Mouse (Mus musculus): ENCODE data around the gene BC048679. TPM values are rescaled to one million over a fixed set of nuclear protein-coding genes. Genes with fewer than 3 reads are reported as not detected.

BC048679 gene
- polyA plus RNA-seq, 1 experiment, result not detected

DNA sequence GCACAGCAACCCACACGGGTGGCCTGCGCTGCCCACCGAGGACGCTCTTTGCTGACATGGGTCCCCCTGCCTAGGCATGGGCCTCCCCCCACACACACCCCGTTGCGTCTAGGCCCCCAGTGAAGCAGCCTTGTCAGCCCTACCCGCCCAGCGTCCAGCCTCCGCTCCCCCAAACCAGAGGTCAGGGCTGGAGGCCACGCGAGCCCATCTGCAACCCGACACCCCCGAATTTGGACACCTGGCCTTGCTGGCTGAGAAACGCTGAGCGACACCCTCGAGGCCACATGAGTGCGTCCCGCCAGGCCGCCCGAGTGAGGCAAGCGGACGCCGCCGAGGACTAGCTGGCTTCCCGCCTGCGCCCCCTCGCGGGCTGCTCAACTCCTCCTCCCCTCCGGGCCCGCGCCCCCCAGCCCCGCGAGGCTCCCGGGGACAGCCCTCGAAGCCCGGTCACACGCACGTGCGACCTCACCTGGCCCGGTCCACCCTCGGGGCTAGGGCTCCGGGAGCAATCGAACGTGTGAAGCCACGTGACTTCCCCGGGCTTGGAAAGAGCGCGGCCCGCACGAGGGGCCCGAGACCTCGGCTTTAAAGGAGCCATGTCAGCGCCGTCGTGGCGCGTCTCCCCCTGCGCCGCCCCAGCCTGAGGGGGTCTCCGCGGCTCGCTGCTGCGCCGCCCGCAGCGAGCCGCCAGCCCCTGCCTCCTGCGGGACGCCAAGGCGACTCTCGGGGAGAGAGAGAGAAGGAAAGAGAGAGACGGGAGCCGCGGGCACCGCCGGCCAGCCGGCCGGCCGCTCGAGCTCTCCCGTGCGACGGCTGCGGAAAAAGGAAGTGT, 44.4 kb downstream of the BC048679 start:
- peaks cover 4% of the 10 kb centered on the region; the same call in 1 of the 2 replicates for H3K4me1 ChIP-seq (ENCODE audit: control insufficient read depth, insufficient read depth, insufficient read length, low read length)
- H3K36me3 ChIP-seq (ENCODE audit: control insufficient read depth, insufficient read depth, low read length), result no peaks in the 10 kb centered on the region
- 6% methylated on average over 84 of the region's 84 CpGs for WGBS
- H3K27ac ChIP-seq (ENCODE audit: insufficient read depth, low read depth, low read length), result no peak overlapping the region
- H3K4me3 ChIP-seq (ENCODE audit: low read depth, low read length), result peak overlapping the region; percentile 60
- peaks cover 43% of the 10 kb centered on the region for H3K27me3 ChIP-seq (ENCODE audit: control insufficient read depth, insufficient read depth, low read length)
- TF ChIP-seq CTCF (IDR thresholded peaks at IDR 0.05; ENCODE audit: extremely low read depth, insufficient read length, insufficient replicate concordance, low read depth, low read length), result no peak
- TF ChIP-seq POLR2A (IDR thresholded peaks at IDR 0.05; ENCODE audit: low read depth, low read length), result no peak

DNA sequence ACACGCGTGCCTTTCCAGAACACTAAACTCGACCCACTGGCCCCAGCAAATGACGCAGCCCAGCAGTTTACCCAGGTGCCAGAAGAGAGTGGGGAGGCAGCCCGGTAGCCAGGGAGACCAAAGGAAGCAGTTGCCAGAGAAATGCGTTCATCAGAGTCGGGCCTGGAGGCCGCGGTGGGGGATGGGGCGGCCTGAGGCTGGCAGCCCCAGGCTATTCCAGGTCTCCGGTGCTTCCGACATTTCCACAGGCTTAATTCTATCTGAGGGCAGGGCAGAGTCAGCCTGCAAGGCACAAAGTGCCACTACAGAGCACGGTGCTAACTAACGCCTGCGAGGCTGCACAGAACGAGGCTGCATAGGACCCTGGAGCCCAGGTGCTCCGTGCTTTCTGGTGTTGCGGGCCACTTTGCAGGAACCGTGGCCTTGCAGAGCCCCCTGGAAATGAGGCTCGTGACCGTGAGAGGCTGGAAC, 45.1 kb downstream of the BC048679 start:
- WGBS, result 8% methylated on average over 21 of the region's 21 CpGs
- TF ChIP-seq POLR2A (IDR thresholded peaks at IDR 0.05; ENCODE audit: low read depth, low read length), result no peak
- no peak for TF ChIP-seq CTCF (IDR thresholded peaks at IDR 0.05; ENCODE audit: extremely low read depth, insufficient read length, insufficient replicate concordance, low read depth, low read length)
- Histone ChIP-seq H3K27me3 (ENCODE audit: control insufficient read depth, insufficient read depth, low read length) (peaks cover 43% of the 10 kb centered on the region), H3K27ac (ENCODE audit: insufficient read depth, low read depth, low read length) (no peak overlapping the region), H3K4me3 (ENCODE audit: low read depth, low read length) (peak overlapping the region; percentile 60; the same call in 1 of the 2 replicates), H3K36me3 (ENCODE audit: control insufficient read depth, insufficient read depth, low read length) (no peaks in the 10 kb centered on the region), H3K4me1 (ENCODE audit: control insufficient read depth, insufficient read depth, insufficient read length, low read length) (peaks cover 4% of the 10 kb centered on the region; the same call in 1 of the 2 replicates)

Other genes with a start within 250 kb of the BC048679 start
- gene Rps17, start 153.0 kb downstream of the BC048679 start, polyA plus RNA-seq (2012; rRNA removed), result 571 and 823 TPM in 2 replicates
- 0.28 and 1.0 TPM in 2 replicates for gene Cpeb1, start 42.8 kb downstream of the BC048679 start, polyA plus RNA-seq (2012; rRNA removed)
- gene Ap3b2, start 4.4 kb downstream of the BC048679 start, polyA plus RNA-seq (2012; rRNA removed), result 0.89 and 1.4 TPM in 2 replicates
- 0.06 and 0.08 TPM in 2 replicates for gene Fsd2, start 68.7 kb upstream of the BC048679 start, polyA plus RNA-seq (2012; rRNA removed)
- 17.5 and 34.0 TPM in 2 replicates for gene Whamm, start 73.0 kb upstream of the BC048679 start, polyA plus RNA-seq (2012; rRNA removed)
- 11.2 and 20.2 TPM in 2 replicates for gene Homer2, start 209.2 kb upstream of the BC048679 start, polyA plus RNA-seq (2012; rRNA removed)

Data from small intestine, adult 2 months (tissue).